Mouse (Mus musculus): ENCODE measurements around the gene Dusp1.

DNA sequence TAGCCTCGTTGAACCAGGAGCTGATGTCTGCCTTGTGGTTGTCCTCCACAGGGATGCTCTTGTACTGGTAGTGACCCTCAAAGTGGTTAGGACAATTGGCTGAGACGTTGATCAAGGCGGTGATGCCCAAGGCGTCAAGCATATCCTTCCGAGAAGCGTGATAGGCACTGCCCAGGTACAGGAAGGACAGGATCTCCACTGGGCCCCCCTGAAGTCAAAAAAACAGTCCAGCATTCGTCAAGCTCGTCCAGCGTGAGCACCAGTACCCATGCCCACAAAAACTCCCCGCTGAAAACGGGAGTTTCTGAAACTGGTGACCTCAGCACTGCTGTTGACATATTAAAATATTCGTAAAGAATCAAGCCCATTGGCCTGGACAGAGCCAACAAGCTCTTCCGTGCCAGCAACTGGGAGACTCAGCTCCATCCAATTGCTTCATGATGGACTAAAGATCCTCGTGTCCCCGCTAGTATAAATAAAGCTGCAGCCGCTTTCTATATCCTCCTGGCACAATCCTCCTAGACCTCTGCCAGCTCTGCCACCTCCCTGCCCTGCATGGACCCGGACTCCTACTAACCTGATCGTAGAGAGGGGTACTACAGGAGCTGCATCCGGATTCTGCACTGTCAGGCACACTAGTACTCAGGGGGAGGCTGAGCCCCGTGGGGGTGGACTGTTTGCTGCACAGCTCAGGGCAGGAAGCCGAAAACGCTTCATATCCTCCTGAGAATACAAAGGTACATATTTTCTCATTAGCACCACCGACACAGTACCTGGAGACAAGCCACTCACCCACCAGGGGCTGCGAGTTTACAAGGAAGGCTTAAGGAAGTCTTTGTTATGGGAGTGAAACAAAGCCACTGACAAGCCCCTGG is 54.7 kb downstream of the Dusp1 start:
- TF ChIP-seq POLR2A (IDR thresholded peaks at IDR 0.05; ENCODE audit: low read depth, low read length) (0 out of 2 replicates have a peak, but pooled peaks have one; percentile 2), CTCF (IDR thresholded peaks at IDR 0.05; ENCODE audit: extremely low read depth, insufficient read length, insufficient replicate concordance, low read depth, low read length) (no peak)

Measured in small intestine, adult 2 months (tissue).